Mouse (Mus musculus) gastrocnemius, postnatal 4 days (tissue): Measurements from ENCODE around the gene Hdac11. TPM values are rescaled to one million over a fixed set of nuclear protein-coding genes. Genes with fewer than 3 reads are reported as not detected.
"Not testable (repeated sequence)": the region's sequence is repeated elsewhere in the genome, so short reads cannot be mapped to it uniquely, and the experiment has no call there.

Source experiments
- DNase-seq, 2 experiments: peaks; one replicate each; pipeline ENCODE4 v3.0.0; 2021 to 2022; ENCODE audit warnings: low spot score in 2 of 2, mixed read lengths in 2 of 2
- total RNA-seq, 2 experiments: library from RNA; stranded (reverse); gene quantifications; 2 replicates each; pipeline ENCODE4 v1.2.3; 2021

The Hdac11 gene
- total RNA-seq, 2 experiments from 2014 or later: 25.0 to 25.1 TPM

- peak in 1 of 2 experiments; percentile 52 for DNase-seq
Measured at GRCm38 (mm10) chr6:91200429-91201188, 44.1 kb downstream of the Hdac11 start.

DNA sequence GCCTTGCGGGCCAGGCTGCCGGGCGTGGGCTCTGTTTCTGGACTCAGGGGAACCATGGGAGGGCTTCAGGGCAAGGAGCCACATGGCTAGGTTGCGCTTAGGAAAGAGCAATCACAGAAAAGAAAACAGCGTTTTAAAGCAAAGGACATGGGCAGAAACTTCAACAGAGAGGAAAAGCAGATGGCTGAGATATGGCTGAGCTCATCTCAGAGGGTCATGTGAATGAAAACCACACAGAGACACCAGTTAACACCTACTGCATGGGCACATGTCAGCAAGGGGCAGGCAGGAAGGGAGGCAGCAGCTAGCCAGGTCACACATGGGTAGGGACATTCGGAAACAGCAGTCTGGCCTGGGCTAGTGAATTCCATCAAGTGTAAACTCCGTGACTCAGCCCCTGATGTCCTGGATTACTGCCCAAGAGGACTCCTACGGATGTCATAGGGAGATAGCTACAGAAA is 45.4 kb downstream of the Hdac11 start:
- DNase-seq: peak in 1 of 2 experiments; percentile 52

GRCm38 (mm10) chr6:91202571-91202970 is 46.1 kb downstream of the Hdac11 start:
- no peak for DNase-seq

GRCm38 (mm10) chr6:91205346-91205745 is 48.9 kb downstream of the Hdac11 start:
- no peak for DNase-seq

DNA sequence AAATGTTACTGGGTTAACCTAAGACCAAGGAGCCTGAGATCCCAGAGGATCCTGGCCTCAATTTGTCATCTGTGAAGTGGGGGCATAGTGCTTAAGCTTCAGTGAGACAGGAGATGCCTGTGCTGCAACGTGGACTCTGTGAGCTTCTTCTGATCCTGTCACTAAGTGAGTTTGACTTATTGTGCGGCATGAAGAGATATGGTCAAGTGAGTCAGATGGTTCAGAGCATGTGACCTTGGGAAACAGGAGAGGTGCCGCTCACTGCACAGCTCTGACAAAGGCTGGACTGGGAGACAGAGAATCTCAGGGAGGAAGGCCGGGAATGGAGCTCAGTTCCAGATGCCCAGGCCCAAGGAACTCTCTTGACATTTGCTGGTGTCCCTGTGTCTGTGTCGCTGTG is 49.3 kb downstream of the Hdac11 start:
- DNase-seq: no peak

DNA sequence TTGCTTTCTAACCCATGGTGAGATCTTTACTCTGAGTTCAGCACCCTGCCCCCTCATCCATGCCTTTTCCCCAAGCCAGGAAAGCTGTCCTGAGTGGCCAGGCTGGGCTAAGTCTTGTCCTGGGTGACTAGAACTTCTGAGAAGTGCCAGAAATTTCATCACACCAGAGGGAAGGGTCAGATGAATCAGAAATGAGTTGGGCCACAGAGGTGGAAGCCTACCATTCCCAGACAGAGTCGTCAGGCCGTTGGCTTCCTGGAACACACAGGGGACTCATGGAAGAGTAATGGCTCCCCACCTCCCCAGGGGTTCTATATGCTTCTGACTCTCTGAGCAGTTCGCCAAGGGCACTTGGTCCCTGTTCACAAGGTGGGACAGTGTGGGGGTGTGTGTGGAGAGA is 51.0 kb downstream of the Hdac11 start:
- DNase-seq: no peak

DNA sequence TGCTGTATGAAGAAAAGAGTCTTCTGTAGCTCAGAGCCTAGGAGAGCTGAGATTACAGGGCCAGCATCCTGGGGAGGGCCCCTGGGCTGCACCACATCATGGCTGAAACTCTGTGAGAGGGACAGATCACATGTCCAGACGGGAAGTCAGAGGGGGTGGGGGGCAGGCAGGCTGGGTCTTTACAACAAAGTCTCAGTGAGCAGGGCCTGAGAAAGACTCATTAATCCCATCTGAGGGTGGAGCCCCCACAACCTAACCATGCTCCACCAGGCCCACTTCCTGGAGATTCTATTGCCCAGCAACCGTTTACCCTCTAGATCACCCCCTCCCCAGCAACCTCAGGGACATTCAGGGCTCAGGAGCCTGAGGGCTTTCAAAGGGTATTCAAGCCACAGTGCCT is 53.3 kb downstream of the Hdac11 start:
- no peak for DNase-seq

DNA sequence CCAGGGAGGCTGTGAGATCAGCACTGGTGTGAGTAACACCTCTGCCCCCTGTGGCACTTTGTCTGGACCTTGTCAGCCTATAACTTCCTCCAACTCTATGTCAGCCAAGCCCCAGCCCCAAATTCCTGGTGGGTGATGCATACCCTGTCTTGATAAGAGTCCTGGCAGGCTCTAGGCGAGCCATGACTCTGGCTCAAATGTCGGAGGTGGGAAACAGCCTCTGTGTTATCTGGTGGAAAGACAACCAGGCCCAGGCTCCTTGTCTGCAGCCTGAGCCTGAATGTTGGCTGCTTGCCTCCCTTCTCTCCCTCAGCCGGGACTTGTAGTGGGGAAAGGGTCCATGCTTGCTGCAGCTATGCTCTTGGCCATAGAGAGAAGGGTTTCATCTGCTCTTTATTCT is 54.4 kb downstream of the Hdac11 start:
- no peak for DNase-seq

- DNase-seq: not testable (repeated sequence)
Measured at GRCm38 (mm10) chr6:91212155-91212554, 55.7 kb downstream of the Hdac11 start, which contains the start of gene Fbln2. TSS of gene Fbln2 (plus strand) at chr6:91212455.

GRCm38 (mm10) chr6:91212571-91212970 is 56.1 kb downstream of the Hdac11 start:
- peak; percentile 71 to 83 for DNase-seq

- DNase-seq: no peak
Measured at GRCm38 (mm10) chr6:91213287-91214218, 57.1 kb downstream of the Hdac11 start.

DNA sequence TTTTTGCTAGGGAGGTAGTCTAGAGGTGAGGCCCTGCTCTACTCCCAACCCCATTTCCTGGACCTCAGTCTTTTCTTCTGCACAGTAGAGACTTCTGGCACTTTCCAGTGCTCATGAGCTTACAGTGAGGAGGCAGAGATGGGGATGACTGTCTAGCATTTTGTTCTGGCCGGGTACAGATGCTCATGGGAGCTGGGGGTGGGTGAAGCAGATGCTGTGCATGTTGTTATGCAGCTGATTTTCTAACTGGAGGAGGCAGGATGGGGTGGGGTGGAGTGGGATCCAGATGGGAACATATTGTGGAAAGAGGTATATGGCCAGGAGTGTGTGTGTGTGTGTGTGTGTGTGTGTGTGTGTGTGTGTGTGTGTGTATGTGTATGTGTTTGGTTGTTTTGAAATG is 59.0 kb downstream of the Hdac11 start:
- DNase-seq: no peak

DNA sequence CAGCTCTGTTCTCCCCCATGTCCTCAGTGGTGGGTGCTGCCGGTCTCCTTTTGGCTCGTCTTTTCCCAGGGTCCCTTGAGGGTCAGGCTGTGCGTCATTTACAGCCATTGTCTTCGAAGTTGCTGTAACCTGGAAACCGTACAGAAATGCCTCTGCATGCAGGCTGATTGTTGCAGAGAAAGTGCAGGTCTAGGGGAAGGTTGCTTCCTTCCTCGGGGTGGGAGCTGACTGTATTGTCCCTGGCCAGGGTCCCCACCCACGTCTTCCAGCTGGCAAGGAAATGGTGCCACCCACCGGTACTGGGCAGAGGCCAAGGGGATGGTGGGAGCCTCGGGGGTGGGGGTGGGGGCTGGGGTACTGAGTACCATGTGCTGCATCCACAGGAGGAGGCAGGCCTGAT is 62.0 kb downstream of the Hdac11 start:
- DNase-seq: no peak

- DNase-seq: no peak
Measured at GRCm38 (mm10) chr6:91218871-91219270, 62.4 kb downstream of the Hdac11 start.

DNA sequence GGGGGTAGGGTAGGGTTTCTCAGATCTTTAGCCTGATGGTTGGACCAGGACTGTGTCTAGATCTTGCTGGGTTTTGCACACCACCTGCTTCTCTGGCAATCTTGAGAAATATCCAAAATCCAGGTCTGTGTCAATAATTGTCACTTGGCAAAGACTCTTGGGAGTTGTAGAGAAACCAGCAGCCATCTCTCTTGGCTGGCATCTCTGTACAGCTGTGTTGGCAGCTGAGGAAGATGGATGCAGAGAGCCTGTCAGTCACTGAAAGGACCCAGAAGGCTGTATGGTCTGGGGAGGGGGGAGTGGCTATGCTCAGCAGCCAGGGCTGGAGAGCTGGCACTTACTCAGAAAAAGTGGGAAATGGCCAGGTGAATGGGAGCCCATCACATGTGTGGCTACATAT is 63.6 kb downstream of the Hdac11 start:
- no peak for DNase-seq

DNA sequence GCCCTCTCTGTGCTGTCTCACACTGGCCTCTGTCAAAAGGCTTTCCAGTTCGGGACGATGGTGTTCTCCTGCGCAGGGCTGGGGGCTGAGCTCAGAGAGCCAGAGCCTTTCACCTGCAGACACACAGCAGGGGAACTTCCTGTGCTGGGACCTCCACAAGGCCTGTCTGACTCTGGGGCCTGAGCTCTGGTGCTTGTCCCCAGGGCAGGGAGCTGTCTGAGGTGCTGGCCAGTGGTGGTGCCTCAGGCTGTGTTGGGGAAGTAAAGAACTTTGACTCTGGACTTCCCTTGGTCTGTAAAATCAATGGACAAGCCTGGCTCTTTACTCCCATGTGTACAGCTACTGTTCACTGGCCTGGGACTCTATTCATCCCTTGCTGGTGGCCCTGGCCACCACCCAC is 64.6 kb downstream of the Hdac11 start:
- no peak for DNase-seq

DNA sequence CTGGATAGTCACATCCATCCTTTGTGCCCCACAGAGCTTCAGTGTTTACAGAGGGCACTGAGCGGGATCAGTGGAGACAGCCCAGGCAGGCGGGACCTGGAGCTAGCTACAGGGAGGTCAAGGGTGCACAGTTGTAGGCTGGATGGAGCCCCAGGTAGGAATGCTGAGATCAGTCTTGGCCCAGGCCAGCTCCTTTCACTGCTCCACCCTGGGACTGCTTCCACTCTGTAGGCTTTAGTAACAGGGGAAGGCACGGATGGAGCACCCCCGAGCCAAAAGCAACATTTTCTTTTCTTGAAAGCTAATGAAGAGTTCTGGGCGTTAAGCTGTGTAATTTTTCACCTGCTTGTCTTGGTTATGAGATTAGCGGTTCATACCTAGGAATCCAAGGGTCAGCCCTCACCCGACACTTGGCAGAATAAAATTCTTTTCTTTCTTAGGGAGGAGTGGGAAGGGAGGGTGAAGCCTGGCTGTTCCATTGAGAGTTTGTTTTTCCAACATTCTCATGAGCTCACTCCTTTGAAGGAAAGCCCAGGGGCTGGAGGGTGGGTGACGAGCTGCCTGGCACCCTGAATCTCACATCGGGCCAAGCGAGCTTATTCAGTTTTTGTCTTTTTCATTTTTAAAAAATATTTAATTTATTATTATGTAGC is 66.4 kb downstream of the Hdac11 start:
- no peak for DNase-seq
